Mouse (Mus musculus) erythroid progenitor cell, adult 5-6 weeks (primary cell): ENCODE results near the gene Zfp775. TPM values are rescaled to one million over a fixed set of nuclear protein-coding genes. Genes with fewer than 3 reads are reported as not detected.

Experiments
- ATAC-seq: replicated peaks from 2 replicates; pipeline ENCODE4 v1.8.0; 2016; ENCODE audit warnings: moderate number of reproducible peaks, mild to moderate bottlenecking, moderate TSS enrichment, inconsistent platforms; ENCODE audit not compliant: poor library complexity, low FRiP score, severe bottlenecking
- total RNA-seq, 2 experiments: library from RNA; stranded (forward) in 1 of 2; stranded (reverse) in 1 of 2; fragments of 150-400 nt in 1 of 2; fragments of 186-747, 209-891 nt in 1 of 2; gene quantifications; 2 replicates each; pipeline versions ENCODE4 v1.2.3 to v1.2.4; 2015 to 2017; ENCODE audit warnings: low replicate concordance in 2 of 2

Gene Zfp775
- total RNA-seq, 2 experiments from 2014 or later, result 0.15 TPM; not detected in 1

DNA sequence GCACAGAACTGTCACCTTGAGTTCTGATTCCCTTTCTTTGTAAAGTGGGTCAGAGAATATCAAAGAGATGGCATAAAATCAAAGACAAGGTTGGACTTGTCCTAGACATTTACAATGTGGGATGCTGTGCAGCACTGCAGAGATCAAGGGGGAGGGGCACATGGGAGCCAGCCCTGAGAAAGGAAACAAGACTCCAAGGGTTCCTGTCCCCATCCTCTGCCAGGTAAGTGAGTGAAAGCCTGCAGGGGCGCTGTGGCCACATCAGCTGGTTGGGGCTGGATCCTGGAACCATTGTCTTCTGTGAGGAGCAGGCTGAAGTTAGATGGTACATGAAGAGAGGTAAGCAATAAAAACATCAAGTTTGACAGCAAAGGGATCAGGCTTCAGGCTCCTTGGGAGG is 21.6 kb downstream of the Zfp775 start:
- ATAC-seq, result no peak

GRCm38 (mm10) chr6:48626464-48626863 is 24.6 kb downstream of the Zfp775 start, which contains the start of gene AI854703:
TSS of gene AI854703 (plus strand) at chr6:48626764.
- no peak for ATAC-seq

DNA sequence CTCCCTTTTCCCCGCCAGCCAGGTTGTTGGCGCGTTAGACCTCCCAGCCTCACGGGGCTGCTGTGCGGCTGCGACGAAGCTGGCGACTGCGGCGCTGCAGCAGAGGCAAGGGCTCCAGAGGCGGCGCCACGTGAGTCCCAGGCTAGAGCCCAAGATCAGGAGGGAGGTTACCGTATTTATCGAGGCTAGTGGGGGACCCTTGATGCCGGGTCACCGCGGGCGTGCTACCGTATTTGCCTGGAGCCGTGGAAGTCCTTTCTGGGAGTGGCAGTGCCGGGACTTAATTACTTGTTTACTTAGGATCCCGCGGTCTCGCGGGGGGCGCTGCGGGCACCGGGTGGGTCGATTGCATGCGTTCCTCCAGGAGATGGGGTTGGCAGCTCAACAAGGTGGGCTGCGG is 25.1 kb downstream of the Zfp775 start:
- ATAC-seq, result no peak

- no peak for ATAC-seq
Observed at GRCm38 (mm10) chr6:48627511-48627924, 25.7 kb downstream of the Zfp775 start.

GRCm38 (mm10) chr6:48628377-48628776 is 26.5 kb downstream of the Zfp775 start:
- no peak for ATAC-seq

DNA sequence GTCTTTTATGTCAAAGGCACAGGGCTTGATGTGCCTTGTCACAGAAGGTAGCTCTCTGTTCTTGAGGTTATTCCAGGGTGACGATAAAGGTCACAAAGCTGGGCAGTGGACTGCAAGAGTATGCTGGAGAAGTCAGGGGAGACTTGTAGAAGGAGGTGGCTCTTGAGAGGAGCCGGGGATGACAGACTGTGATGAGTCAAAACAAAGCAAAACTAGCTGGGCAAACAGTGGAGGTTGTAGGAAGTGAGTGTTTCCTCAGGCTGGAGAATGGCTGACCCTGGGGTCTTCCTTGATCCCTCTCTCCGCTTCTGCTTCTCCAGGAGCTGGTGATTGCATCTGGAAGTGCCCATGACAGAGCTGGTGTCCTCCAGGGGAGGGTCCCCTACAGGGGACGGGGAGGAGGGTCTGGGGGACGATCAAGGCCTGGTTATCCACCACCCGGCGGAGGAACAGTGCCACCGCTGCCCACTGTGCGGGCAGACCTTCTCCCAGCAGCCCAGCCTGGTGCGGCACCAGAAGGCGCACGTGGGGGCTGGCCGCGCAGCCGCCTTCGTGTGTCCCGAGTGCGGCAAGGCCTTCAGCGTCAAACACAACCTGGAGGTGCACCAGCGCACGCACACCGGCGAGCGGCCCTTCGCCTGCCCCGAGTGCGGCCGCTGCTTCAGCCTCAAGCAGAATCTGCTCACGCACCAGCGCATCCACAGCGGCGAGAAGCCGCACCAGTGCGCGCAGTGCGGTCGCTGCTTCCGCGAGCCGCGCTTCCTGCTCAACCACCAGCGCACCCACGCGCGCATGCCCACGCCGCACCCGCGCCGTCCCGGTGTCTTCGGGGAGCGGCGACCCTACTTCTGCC is 27.2 kb downstream of the Zfp775 start:
- ATAC-seq, result no peak

GRCm38 (mm10) chr6:48629661-48630034 is 27.8 kb downstream of the Zfp775 start:
- no peak for ATAC-seq

- ATAC-seq, result no peak
Observed at GRCm38 (mm10) chr6:48630831-48631230, 29.0 kb downstream of the Zfp775 start.

DNA sequence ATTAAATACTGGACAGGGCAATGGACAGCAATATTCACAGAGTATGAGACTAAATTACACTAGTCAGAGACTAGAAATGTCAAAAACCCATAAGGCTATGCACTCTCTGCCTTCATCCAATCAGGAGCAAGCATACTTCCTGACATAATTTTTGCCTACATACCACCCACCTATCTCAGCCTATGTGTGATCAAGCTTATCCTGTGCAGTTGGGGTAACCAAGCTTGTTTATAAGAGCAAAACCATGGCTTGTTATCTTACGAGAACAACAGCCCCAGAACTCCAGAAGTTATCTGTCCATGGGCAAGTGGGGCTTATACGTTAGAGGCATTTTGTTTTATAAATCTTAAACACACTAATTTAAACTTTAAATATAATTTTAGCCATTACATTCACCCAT is 33.2 kb downstream of the Zfp775 start:
- ATAC-seq, result no peak

GRCm38 (mm10) chr6:48636515-48636914 is 34.7 kb downstream of the Zfp775 start:
- no peak for ATAC-seq

DNA sequence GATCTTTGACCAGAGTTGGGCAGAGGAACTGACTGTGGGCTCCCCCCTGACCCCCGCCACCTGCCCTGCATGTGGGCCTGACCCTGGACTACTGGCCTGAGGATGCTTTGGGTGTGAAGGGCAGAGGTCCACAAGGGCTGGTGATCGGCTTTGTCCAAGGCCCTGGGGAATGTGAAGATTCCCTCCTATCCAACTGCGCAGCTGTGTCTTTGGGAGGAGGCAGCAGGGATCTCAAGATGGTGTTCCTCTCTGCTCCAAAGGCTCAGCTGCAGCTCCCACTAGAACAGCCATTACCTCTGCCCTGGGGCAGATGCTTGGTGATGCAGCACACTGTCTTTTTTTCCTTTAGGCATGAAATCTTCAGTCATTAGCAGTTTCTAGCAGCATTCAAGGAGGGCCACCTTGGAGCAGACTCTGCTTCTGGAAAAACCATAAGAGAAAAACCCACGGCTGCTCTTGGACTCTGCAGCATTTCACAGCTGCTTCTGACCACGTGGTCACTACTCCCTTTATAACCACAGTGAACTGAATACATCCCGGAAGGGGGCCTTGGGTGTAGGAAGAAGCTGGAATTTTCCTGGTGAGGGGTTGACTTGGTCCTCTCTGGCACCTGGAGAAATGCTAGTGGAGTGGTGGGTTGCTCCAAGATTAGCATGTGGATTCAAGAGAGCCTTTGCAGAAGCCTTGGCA is 36.1 kb downstream of the Zfp775 start:
- ATAC-seq, result no peak

DNA sequence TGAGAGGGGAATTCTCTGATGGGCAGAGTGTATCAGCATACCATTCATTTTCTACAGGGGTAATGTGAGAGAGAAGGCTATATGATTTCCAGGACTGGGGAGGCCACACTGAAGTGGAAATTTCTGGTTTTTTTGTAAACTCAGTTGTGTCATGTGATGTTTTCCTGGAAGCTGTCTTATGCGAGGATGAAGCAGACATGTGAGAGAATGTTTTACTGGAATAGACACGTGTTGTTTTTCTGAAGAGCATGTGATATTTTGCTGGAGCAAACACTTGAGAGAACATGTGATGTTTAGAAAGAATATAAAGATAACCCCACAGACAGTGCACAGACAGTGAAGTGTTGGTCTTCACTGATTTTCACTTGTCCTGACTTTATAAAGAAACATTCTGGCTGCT is 36.7 kb downstream of the Zfp775 start:
- ATAC-seq, result no peak

DNA sequence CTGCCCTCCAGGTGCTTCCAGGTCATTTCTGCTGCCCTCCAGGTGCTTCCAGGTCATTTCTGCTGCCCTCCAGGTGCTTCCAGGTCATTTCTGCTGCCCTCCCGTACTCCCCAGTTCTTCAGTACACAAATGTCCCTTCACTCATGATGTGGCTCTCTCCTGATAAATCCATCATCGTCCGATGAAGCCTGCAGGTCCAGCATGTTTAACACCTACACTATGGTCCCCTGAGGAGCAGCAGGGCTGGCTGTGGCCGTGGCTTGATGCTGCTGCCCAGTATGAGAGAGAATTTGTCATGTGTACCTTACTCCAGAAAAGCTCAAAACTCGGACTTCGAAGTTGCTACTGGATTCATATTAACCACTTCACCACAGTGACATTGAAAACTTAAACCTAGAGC is 39.5 kb downstream of the Zfp775 start:
- ATAC-seq, result no peak

- no peak for ATAC-seq
Observed at GRCm38 (mm10) chr6:48642764-48643292, 41.0 kb downstream of the Zfp775 start.

GRCm38 (mm10) chr6:48645660-48646308 is 43.9 kb downstream of the Zfp775 start:
- no peak for ATAC-seq

- no peak for ATAC-seq
Observed at GRCm38 (mm10) chr6:48646309-48646690, 44.4 kb downstream of the Zfp775 start.

DNA sequence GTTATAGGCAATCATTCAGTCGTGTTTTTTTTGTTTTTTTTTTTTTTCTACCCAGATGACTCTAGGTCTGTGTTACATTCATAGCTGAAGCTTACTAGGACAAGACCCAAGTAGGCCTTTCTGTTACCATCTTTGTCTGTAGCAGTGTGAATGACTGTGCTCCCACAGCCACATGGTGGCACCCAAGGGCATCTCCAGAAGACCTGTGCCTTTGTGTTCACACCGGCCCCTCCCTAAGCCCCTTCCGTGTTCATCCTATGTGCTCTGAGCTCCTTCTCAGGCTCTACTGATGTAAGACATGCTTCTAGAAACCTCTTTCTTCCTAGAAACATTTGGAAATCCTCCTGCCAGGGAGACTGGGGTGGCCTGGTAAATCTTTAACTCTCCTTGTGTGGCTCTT is 45.1 kb downstream of the Zfp775 start, which contains the start of gene Gimap8:
Gene Gimap8, plus strand, starts transcription at position 240 of the 400 bp plus-strand sequence.
- no peak for ATAC-seq

GRCm38 (mm10) chr6:48647611-48648010 is 45.7 kb downstream of the Zfp775 start:
- ATAC-seq, result no peak

- ATAC-seq, result no peak
Observed at GRCm38 (mm10) chr6:48648779-48649178, 46.9 kb downstream of the Zfp775 start.

DNA sequence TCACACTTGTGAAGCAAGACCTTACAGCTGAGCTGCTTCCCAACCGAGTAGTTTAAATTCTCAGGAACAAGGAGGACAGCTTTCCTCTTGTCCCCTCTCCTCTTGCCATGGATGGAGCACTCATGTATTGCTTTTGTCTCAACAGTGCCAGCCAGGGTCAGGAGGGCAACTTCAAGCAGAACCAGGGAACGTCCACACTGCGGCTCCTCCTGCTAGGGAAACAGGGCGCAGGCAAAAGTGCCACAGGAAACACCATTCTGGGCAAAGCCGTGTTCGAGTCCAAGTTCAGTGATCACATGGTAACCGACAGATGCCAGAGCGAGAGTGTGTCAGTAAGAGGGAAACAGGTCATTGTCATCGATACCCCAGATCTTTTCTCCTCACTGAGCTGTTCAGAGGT is 48.2 kb downstream of the Zfp775 start:
- no peak for ATAC-seq
